Mouse (Mus musculus) erythroid progenitor cell, adult 5-6 weeks (primary cell): ENCODE data around the gene Tnfaip3. TPM values are rescaled to one million over a fixed set of nuclear protein-coding genes. Genes with fewer than 3 reads are reported as not detected.

Experiments
- ATAC-seq: replicated peaks from 2 replicates; pipeline ENCODE4 v1.8.0; 2016; ENCODE audit warnings: moderate number of reproducible peaks, mild to moderate bottlenecking, moderate TSS enrichment, inconsistent platforms; ENCODE audit not compliant: poor library complexity, low FRiP score, severe bottlenecking
- total RNA-seq, 2 experiments: library from RNA; stranded (forward) in 1 of 2; stranded (reverse) in 1 of 2; fragments of 150-400 nt in 1 of 2; fragments of 186-747, 209-891 nt in 1 of 2; gene quantifications; 2 replicates each; pipeline versions ENCODE4 v1.2.3 to v1.2.4; 2015 to 2017; ENCODE audit warnings: low replicate concordance in 2 of 2

Tnfaip3 gene
- total RNA-seq (2015; ENCODE audit: low replicate concordance) (21.3 and 42.3 TPM in 2 replicates), total RNA-seq (2017; ENCODE audit: low replicate concordance) (4.3 and 6.2 TPM in 2 replicates)

DNA sequence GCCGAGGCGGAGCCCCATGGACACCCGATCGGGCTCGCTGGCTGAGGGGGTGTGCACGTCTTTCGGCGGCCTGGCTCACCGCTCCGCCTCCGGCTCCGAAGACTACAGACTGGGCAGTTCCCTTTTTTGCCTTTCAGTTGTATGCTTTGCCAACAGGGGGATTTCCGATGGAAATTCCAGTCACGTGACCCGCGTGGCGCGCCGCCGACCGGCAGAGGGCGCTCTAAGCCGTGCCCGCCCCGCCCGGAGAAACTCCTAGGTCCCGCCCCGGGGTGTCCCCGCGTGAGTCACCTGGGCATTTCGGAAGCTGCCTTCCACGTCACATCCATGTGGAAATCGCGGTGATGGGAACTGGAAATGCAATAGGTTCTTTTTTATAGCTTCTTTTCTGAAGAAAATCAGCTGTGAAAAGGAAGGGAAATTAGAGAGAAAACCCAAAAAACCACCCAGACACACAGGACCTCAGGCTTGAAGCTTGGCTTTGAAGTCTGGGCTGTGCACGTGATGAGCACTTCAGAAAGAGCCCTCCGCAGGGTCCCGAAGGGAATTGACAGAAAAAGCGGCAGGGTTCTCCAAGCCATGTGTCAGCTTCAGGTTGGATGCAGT, at the start of gene Tnfaip3:
Gene Tnfaip3, minus strand, starts transcription at position 401 of the 606 bp plus-strand sequence.
- peak; percentile 87 for ATAC-seq

DNA sequence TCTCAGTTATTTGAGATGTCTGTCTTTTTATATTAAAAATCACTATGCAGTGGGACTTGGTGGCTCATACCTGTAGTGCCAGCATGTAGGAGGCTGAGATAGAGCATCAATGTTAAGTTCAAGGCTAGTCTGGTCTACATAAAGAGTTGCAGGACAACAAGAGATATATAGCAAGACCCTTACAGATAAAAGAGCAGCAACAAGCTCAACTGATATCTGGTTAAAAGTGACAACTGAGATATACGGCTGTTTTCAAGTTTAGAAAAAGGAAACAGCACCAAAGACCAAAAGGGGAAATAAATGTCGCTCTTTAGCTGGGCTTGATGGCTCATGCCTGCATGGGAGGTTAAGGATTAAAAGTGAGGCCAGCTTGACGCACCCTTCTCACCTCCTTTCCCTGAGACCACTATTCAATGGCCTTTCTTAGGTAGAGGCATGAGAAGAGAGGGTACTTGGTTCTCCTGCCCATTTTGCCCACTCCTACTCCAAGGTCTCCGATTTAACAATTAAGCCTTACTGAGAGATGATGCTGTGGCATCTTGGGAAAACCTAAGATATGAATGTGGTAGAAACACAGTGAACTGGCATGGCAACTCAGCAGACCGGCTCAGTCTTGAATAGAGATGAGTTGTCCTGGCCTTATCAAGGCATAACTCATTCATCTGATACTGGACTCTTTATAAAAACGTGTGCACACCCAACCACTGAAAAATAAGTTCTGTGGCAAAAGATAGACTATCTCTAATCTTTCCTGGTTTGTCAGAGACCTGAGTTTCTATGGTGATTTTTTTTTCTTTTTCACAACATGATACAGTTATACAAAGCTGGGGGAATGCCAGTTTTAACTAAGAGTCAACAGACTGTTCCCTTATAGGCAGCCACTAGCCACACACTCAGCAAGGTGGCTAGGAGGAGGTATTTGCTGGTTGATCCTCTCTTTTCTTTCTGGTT, 49.5 kb upstream of the Tnfaip3 start:
- no peak for ATAC-seq

DNA sequence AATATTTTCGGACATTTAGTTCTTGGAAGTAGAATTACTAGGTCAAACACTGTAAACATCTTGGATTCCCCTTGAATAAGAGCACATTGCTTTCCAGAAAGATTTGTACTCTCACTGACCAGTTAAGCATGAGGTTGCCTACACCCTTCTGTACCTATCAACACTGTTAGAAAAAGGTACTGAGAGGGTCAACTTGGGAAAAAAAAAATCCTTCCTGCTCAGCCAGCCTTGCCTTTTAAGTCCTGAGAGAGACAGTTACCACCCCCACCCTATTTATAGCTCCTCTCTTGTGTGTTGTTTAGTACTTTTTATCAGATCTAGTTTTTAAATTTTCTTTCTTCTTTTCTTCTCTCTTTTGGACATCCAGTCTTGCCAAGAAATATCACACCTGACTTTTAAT, 48.2 kb upstream of the Tnfaip3 start:
- ATAC-seq = no peak

DNA sequence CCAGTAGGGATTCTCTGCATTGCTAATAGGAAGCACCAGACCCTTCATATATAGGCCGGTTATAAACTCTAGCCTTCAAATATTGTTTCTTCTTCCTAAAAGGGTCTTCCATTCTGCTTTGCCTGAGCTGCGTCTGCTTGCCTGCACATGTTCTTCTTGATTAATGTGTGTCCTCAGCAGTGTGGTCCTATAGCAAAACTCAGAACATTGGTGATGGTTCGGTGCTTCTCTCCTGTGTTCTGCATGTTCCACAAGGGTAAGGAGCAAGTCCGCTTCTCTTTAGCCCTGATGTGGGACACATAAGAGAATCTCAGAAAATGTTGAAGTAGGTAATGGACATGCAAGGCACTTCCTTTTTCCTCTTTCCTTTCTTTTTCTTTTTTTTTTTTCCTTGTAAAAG, 47.8 kb upstream of the Tnfaip3 start:
- ATAC-seq = no peak

DNA sequence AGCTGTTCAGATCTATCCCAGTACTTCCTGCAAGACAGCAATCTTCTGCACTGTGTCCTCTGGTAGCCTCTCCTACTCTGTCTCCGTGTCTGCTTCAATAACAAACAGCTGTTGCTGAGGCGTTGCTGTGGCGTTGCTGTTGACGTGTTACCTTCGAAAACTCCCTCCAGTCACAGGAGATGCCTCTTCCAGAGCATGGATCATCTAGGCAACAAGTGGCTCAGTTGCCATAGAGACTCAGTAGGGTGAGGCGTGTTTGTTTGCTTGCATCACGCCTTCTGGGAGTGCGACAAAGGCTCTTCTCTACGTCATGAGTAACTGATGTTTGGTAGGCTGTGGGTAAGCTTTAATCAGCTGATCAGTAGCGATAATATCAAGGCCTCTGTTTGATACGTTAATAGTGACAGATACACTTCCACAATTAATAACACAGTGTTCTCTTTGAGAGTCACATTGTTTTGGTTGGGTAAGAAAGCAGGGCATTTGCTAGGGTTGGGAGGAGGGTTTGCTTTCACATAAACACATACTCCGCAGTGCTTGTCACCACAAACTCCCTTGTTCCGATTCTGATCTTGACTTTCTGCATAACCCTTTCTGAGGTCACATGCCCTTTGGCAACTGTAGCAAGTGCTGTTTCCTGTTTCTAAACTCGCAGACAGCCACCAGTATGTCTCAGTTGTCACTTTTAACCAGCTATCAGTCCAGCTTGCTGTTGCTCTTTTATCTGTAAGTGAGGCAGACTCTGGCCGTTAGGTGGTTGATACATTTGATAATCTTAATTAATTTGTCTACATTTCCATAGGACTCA, 46.8 kb upstream of the Tnfaip3 start:
- ATAC-seq = peak; percentile 68

DNA sequence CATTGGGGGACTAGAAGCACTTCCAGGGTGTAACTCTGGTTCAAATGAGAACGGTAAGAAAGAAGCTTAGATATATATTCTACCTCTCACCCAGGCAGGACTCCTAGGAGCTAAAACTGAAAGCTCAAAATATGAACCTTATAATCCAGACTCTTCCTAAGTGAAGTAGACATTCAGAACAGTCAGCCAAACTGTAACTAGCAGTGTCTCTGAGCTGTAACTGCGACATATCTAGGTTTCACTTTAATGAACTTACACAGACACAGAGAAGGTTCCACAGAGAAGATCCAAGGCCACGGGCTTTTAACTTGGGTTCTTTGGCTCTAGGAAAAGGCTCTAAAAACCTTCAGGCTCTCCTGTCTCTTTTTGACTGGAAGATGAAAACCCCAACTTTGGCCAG, 45.7 kb upstream of the Tnfaip3 start:
- ATAC-seq = no peak

DNA sequence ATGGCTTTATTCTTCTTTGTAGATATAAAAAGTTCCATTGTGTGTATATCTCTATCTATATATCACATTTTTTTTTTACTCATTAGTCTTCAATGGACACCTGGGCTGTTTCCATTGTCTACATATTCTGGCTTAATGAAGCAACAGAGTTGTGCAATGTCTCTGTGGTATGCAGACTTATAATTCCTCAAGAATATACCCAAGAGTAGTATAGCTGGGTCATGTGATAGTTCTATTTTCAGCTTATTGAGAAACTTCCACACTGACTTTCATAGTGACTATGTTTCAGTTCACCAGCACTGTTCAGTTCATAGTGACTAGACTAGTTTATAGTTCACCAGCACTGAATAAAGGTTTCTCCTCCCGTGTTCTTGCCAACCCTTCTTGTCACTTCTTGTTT, 38.1 kb upstream of the Tnfaip3 start:
- no peak for ATAC-seq

DNA sequence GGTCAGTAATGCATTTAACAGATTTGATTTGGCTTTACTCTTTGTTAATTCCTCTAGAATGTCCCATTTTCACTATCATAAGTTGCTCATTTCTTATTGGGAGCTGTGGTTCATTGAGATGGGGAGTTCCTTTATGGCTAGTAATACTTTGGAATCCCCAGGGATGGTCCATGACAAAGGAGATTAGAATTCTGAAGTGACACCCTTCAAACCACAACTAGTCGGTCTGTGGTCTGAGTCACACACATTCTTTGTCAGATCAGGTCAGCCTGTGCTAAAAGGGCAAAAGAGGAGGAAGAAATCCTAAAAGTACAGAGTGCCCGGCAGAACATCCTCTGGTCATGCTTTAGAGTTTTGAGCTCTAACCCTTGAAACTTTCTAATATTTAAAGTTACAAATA, 30.5 kb upstream of the Tnfaip3 start:
- ATAC-seq = no peak

DNA sequence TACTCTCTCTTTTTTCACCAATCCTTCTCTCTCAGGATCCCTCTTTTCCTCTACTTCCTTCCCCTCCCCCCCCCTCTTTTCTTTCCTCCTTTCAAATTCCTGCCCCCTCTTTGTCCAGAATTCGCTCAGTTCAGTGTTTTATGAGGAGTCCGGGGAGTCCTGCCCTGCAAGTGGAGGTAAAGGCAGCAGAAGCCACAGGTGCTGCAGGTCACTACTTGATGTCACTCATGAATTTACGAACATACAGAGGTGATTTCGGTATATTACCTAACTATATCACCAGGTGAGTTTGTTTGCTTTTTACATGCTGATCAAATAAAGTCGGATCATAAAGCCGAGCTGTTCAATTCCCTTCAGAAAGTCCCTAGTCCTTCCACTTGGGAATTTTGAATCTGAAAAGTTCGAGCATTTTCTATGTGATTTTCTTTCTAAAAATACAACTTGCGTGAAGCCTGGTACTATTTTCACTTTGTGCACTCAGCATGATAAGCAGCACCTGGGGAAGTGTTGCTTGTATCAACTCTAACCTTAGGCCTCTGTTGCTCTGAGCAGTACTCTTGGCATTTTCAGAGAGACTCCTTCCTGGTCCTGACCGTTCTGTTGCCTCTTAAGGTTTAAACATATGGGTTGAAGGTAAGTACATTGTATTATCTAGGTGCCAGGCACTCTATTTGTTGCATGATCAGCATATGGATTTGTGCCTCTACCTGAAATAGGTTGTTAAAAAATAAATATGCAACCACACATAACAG, 29.5 kb upstream of the Tnfaip3 start:
- ATAC-seq = no peak

DNA sequence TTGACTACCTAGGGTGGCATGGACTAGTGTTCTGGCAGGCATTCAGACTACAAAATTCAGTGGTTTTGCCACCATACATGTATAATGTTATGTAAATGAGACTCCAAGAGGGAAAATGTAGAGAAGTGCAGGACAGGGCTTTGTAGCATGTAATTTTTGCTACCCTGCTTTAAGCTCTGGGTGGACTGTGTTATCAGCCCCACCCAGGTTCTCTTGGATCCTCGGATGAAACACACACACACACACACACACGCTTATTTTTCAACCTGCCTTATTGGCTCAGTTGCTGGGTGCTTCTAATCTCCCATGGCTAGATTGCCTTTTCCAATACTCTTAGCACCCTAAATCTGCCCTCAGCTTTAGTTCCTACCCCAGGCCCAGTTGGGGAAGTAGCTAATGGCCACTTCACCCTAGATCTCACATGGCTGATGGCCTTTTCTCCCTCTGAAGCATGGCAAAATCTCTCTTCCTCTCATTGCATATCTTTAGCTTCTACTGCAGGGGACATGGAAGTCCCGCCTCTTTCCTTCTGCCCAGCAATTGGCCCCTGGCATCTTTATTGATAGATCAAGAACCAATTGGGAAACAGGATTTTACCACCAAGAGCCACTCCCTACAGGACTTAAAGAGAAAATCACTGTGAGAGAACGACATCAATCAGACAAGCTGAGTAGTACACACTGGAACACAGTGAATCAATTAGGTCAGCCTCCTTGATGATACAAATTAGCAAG, 28.2 kb upstream of the Tnfaip3 start:
- ATAC-seq = no peak

DNA sequence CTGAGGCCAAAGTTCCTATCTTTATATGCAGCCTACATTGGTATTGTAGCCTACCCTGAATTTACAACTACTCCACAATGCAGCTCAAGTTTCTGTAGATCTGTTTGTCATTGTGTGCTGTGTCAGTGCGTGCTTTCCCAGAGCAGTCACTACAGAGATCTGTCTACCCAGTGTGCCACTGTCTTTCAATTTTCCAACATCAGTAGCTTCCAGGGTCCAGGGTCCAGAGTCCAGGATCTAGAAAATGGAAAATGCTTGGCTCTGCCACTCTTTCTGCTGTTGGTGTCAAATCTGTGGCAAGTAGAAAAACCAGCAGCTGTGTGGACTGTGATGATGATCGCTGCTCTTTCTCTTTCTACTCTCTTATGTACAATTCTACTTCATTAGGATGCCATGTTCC, 24.7 kb upstream of the Tnfaip3 start:
- no peak for ATAC-seq

DNA sequence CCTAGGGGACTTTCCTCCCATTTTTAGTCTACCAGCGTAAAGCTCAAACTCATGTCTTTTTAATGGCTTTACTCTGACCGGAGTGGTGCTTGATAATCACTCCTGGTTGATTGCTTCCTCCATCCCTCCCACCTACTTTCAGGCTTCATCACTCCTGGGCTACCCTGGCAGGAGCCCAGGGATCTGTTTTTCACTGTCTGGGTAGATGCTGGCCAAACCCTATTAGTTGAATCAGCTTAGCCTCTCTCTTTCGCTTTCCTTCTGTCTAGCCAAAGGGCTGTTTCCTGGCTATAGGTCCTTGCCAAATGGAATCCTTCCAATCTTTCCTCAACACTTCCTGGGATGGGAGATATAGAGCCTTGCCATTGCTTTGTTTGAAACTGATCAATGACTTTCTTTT, 19.3 kb upstream of the Tnfaip3 start:
- ATAC-seq = no peak

DNA sequence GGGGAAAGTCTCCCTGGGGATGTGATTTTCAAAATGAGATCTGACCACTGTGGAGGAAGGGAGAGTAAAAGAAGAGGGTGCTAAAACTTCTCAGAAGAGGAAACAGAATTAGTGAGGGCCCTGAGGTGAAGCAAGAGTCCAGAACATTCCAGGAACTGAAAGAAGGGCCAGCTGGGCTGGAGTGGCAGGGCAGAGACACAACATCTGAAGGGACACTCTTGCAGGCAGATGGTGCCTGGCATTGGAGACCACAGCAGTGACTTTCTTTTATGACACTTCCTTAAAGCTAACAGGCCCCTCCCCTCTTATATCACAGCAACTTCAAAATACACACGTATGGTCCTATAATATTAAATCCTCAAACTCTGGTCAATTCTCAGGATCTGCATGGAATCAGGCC, 18.2 kb upstream of the Tnfaip3 start:
- no peak for ATAC-seq

DNA sequence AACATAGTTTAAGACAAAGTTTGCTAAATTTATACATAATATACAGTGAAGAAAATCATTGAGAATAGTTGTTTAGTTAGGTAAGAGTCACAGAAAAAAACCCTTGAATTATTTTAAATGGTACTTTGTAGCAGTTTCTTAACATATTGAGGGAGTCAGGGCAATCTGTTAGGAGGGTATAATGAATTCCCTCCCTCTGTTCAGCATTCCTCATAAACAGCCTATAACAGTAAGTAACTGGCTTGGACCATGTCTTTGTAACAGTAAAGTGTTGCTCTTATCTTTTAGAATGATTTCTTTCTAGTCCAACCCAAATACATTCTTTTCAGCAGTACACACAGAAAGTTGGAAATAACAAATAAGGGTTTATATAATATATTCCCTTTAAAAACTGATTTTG, 16.4 kb upstream of the Tnfaip3 start:
- ATAC-seq = no peak

DNA sequence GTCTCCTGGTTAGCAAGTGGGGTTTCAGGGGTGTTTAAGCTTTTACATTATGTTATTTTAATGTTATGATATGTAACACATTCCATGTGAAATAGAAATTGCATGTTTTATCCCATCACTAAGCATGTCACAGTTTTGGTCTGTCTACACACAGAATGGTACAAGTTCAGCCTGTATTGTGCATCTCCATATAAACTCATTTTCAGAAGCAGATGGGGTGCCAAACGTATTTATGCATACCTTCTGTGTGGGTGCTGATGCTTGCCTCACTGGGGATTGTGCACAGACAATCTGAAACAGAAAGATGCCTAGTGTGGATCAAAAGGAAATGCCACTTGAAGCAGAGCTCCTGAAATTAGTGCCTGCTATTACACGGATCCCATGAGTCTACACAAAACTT, 15.2 kb upstream of the Tnfaip3 start:
- ATAC-seq = no peak

DNA sequence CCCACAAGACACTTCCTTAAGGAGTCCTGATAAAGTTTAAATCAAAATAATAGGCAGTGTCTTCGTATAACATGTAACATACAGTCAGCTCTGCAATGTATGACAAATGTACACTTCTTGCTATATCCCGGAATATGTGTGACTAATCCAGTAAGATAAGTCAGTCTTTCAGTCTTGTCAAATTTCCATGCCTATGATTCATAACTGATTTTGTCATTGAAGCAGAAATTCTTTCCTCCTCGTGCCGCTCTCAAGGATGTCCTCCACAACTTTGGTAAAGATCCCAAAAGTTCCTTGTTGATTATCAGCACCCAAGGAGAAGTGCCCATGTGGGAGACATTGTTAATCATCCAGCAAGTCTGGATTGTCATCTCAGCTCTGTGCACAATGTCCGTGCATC, 11.3 kb upstream of the Tnfaip3 start:
- no peak for ATAC-seq

DNA sequence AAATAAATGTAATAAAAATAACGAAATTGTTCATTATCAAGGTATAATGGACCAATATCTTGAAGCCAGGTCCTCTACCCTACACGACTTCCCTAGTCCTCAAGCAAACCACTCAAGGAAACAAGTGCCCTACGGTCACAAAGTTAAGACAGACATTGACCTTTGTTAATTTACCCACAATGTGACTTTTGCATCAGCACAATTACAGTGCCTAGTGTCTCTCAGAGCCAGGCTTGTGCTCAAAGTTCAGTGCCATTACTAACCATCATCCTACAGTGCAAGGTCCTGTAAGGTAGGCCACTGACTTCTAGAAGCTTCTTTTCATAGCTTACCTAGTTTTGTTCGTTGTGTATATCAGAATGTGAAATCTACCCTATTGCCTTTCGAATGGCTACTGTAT, 8.9 kb upstream of the Tnfaip3 start:
- 0 out of 2 replicates have a peak, but pooled peaks have one; percentile 7 for ATAC-seq

DNA sequence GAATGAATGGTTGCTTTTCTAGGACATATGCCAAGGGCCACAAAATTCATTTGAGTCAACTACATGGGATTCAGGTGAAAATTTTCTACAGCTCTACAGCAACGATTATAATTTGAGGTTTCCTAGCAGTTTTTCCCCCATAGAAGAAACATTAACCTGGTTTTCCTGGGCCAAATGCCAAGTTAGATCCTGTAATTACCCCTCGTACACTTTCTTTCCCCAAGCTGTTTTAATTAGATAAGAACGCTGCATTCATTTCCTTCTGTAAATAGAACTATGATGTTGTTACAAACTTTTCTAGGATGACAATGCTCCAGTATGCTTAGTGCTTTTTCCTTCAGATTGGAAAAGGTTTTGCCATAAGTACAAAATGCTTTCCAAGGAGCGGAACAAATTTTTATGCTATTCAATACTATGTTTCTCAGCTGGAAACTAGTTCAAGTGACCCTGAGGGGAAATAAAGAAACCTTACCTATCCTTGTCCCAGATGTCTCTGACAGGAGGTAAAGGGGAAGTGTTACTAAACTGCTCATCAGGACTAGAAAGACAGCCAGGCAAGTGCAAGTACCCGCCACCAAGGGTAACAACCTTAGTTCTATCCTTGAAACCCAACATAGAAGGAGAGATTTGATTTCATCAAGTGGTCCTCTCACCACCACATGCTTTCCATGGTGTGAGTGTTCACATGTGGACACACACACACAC, 8.3 kb upstream of the Tnfaip3 start:
- peak; percentile 81 for ATAC-seq
